Mouse (Mus musculus): Measurements from ENCODE around the gene Oca2. TPM values are rescaled to one million over a fixed set of nuclear protein-coding genes. Genes with fewer than 3 reads are reported as not detected.

Oca2 gene
- polyA plus RNA-seq, 1 experiment from 2014 or later = 0.05 TPM

- H3K27ac ChIP-seq (ENCODE audit: low read depth) = no peak overlapping the region
- H3K27me3 ChIP-seq (replicated peaks; ENCODE audit: control insufficient read depth, insufficient read depth, low read length) = no peaks in the 10 kb centered on the region
- no peak overlapping the region for H3K4me2 ChIP-seq (ENCODE audit: low read length)
- H3K4me3 ChIP-seq (ENCODE audit: low read depth, low read length) = no peak overlapping the region
- H3K36me3 ChIP-seq (ENCODE audit: control insufficient read depth, insufficient read depth, low read length) = no peaks in the 10 kb centered on the region
- 52% methylated on average over 4 of the region's 4 CpGs for WGBS
- no peaks in the 10 kb centered on the region for H3K9me3 ChIP-seq (ENCODE audit: control insufficient read depth, low read length)
- DNase-seq (ENCODE audit: low spot score) (no peak), ATAC-seq (replicated peaks; ENCODE audit: low FRiP score, low TSS enrichment, low read depth) (no peak)
- H3K4me1 ChIP-seq (replicated peaks; ENCODE audit: control insufficient read depth, insufficient read depth, low read length) = no peaks in the 10 kb centered on the region
- H3K9ac ChIP-seq (ENCODE audit: low read length) = no peak overlapping the region
Measured at GRCm38 (mm10) chr7:56327738-56328137, 88.2 kb downstream of the Oca2 start.

DNA sequence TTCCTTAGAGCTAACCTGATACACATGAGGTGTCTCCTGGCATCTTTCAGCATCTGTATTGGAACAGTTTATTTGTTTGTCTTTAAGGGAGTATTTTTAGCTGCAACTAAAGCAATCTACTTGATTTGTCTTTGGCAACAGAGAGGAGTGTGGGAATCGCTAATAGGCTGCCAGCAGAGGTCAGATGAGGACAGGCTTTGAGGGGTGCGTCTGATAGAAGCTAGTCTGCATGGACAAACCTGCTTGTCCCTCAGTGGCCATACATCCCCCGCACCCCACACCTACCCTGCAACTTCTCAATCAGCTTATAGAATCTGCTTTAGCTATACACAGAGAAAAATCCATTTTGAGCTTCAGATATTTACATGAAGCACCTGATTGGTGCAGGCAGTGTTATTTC is 109.0 kb downstream of the Oca2 start:
- Histone ChIP-seq H3K36me3 (ENCODE audit: control insufficient read depth, insufficient read depth, low read length) (no peaks in the 10 kb centered on the region), H3K27me3 (replicated peaks; ENCODE audit: control insufficient read depth, insufficient read depth, low read length) (no peaks in the 10 kb centered on the region), H3K9me3 (ENCODE audit: control insufficient read depth, low read length) (no peaks in the 10 kb centered on the region), H3K9ac (ENCODE audit: low read length) (no peak overlapping the region), H3K27ac (ENCODE audit: low read depth) (no peak overlapping the region), H3K4me1 (replicated peaks; ENCODE audit: control insufficient read depth, insufficient read depth, low read length) (no peaks in the 10 kb centered on the region), H3K4me3 (ENCODE audit: low read depth, low read length) (no peak overlapping the region), H3K4me2 (ENCODE audit: low read length) (no peak overlapping the region)
- WGBS = 48% methylated on average over 3 of the region's 3 CpGs
- ATAC-seq (replicated peaks; ENCODE audit: low FRiP score, low TSS enrichment, low read depth) (no peak), DNase-seq (ENCODE audit: low spot score) (no peak)

- no peak for ATAC-seq (replicated peaks; ENCODE audit: low FRiP score, low TSS enrichment, low read depth)
Measured at GRCm38 (mm10) chr7:56356658-56357342, 117.2 kb downstream of the Oca2 start.

DNA sequence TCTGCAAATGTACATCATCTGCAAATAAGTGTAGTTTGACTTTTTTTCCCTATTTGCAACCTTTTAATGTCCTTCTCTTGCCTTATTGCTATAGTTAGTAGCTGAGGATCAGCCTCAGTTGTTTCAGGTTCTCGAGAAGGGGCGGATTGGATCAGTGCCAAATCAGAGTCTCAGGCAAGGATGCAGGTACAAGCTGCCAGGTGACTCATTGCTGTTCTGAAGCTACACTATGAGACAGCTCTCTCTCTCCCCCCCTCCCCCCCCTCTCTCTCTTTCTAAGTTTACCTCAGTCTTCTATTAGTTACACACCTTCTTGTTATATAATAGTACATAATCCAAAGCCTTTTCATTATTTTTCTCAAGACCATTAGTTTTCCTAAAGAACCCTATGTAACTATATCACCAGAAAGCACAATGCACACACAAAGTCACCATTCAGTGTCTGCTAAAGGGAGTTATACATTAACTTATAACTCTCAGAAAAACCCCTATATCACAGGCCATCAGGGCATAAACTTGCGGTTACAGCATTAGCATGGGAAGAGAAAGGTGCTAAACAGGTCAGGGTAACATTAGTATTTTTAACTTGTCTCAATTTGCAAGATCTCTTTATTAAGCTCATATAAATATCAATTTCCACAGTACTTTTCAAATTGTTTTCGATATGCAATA is 142.3 kb downstream of the Oca2 start:
- no peak overlapping the region for H3K4me2 ChIP-seq (ENCODE audit: low read length)
- peak; percentile 60; the same call in 1 of the 2 replicates for ATAC-seq (replicated peaks; ENCODE audit: low FRiP score, low TSS enrichment, low read depth)
- H3K9me3 ChIP-seq (ENCODE audit: control insufficient read depth, low read length) = no peaks in the 10 kb centered on the region
- no peaks in the 10 kb centered on the region for H3K4me1 ChIP-seq (replicated peaks; ENCODE audit: control insufficient read depth, insufficient read depth, low read length)
- H3K36me3 ChIP-seq (ENCODE audit: control insufficient read depth, insufficient read depth, low read length) = no peaks in the 10 kb centered on the region
- 82% methylated on average over 4 of the region's 4 CpGs for WGBS
- no peak overlapping the region for H3K9ac ChIP-seq (ENCODE audit: low read length)
- DNase-seq (ENCODE audit: low spot score) = no peak
- H3K4me3 ChIP-seq (ENCODE audit: low read depth, low read length) = no peak overlapping the region
- no peak overlapping the region for H3K27ac ChIP-seq (ENCODE audit: low read depth)
- H3K27me3 ChIP-seq (replicated peaks; ENCODE audit: control insufficient read depth, insufficient read depth, low read length) = no peaks in the 10 kb centered on the region

More at GRCm38 (mm10) chr7:56356658-56357342, 117.2 kb downstream of the Oca2 start:
- no peak for DNase-seq (ENCODE audit: low spot score)
- no peaks in the 10 kb centered on the region for H3K36me3 ChIP-seq (ENCODE audit: control insufficient read depth, insufficient read depth, low read length)
- H3K27me3 ChIP-seq (replicated peaks; ENCODE audit: control insufficient read depth, insufficient read depth, low read length) = no peaks in the 10 kb centered on the region
- 63% methylated on average over 4 of the region's 4 CpGs for WGBS
- no peak overlapping the region for H3K27ac ChIP-seq (ENCODE audit: low read depth)
- H3K4me2 ChIP-seq (ENCODE audit: low read length) = no peak overlapping the region
- no peaks in the 10 kb centered on the region for H3K4me1 ChIP-seq (replicated peaks; ENCODE audit: control insufficient read depth, insufficient read depth, low read length)
- H3K9me3 ChIP-seq (ENCODE audit: control insufficient read depth, low read length) = no peaks in the 10 kb centered on the region
- H3K4me3 ChIP-seq (ENCODE audit: low read depth, low read length) = no peak overlapping the region
- H3K9ac ChIP-seq (ENCODE audit: low read length) = no peak overlapping the region

DNA sequence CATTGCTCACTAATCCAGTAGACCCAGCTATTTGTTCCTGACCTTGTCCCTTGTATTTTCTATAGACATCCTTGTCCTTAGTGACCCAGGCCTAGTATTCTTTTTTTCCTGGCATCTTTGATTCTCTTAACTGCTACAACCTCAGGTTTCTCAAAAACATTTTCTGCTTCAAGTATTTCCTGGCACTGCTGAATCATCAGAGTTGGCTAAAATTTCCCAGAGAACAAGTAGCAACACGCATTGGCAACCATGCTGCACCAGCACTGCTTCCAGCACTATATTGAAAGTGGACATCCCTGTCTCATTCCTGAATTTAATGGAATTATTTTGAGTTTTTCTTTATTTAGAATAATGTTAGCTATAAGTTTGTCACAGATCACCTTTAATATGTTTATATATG is 143.1 kb downstream of the Oca2 start:
- Histone ChIP-seq H3K4me1 (replicated peaks; ENCODE audit: control insufficient read depth, insufficient read depth, low read length) (no peaks in the 10 kb centered on the region), H3K9ac (ENCODE audit: low read length) (no peak overlapping the region), H3K27me3 (replicated peaks; ENCODE audit: control insufficient read depth, insufficient read depth, low read length) (no peaks in the 10 kb centered on the region), H3K4me2 (ENCODE audit: low read length) (no peak overlapping the region), H3K36me3 (ENCODE audit: control insufficient read depth, insufficient read depth, low read length) (no peaks in the 10 kb centered on the region), H3K9me3 (ENCODE audit: control insufficient read depth, low read length) (no peaks in the 10 kb centered on the region), H3K27ac (ENCODE audit: low read depth) (no peak overlapping the region), H3K4me3 (ENCODE audit: low read depth, low read length) (no peak overlapping the region)
- ATAC-seq (replicated peaks; ENCODE audit: low FRiP score, low TSS enrichment, low read depth) = no peak
- DNase-seq (ENCODE audit: low spot score) = no peak
- 87% methylated on average over 1 of the region's 1 CpGs for WGBS

DNA sequence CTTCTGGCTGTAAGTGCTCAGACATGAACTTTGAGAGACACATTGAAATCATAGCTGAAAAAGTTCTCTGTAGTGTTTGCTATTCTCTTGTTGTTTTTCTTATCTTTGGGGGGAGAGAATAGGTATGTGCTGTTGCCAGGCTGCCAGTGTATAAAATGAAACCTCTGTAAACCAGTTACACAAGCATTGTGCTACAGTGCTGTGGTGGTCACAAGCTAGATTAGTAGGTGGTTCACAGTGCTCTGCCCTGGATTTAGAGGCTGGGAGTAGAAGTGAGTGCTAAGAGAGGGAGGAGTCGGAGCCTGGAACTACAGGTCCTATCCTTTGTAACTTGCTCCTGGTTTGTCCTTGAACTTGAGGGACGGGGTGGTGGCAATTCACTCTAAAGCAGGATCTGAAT is 148.7 kb downstream of the Oca2 start:
- no peak for ATAC-seq (replicated peaks; ENCODE audit: low FRiP score, low TSS enrichment, low read depth)
- Histone ChIP-seq H3K4me3 (ENCODE audit: low read depth, low read length) (no peak overlapping the region), H3K4me1 (replicated peaks; ENCODE audit: control insufficient read depth, insufficient read depth, low read length) (no peaks in the 10 kb centered on the region), H3K9me3 (ENCODE audit: control insufficient read depth, low read length) (no peaks in the 10 kb centered on the region), H3K9ac (ENCODE audit: low read length) (no peak overlapping the region), H3K27ac (ENCODE audit: low read depth) (no peak overlapping the region), H3K4me2 (ENCODE audit: low read length) (no peak overlapping the region), H3K36me3 (ENCODE audit: control insufficient read depth, insufficient read depth, low read length) (no peaks in the 10 kb centered on the region), H3K27me3 (replicated peaks; ENCODE audit: control insufficient read depth, insufficient read depth, low read length) (no peaks in the 10 kb centered on the region)
- WGBS = 71% methylated on average over 2 of the region's 2 CpGs
- DNase-seq (ENCODE audit: low spot score) = no peak

- Histone ChIP-seq H3K4me2 (ENCODE audit: low read length) (no peak overlapping the region), H3K27me3 (replicated peaks; ENCODE audit: control insufficient read depth, insufficient read depth, low read length) (no peaks in the 10 kb centered on the region), H3K36me3 (ENCODE audit: control insufficient read depth, insufficient read depth, low read length) (no peaks in the 10 kb centered on the region), H3K27ac (ENCODE audit: low read depth) (no peak overlapping the region), H3K4me1 (replicated peaks; ENCODE audit: control insufficient read depth, insufficient read depth, low read length) (no peaks in the 10 kb centered on the region), H3K4me3 (ENCODE audit: low read depth, low read length) (no peak overlapping the region), H3K9me3 (ENCODE audit: control insufficient read depth, low read length) (no peaks in the 10 kb centered on the region), H3K9ac (ENCODE audit: low read length) (no peak overlapping the region)
- ATAC-seq (replicated peaks; ENCODE audit: low FRiP score, low TSS enrichment, low read depth) = no peak
- DNase-seq (ENCODE audit: low spot score) = no peak
- 64% methylated on average over 6 of the region's 6 CpGs for WGBS
Measured at GRCm38 (mm10) chr7:56418182-56418836, 178.7 kb downstream of the Oca2 start.

GRCm38 (mm10) chr7:56419253-56419844 is 179.8 kb downstream of the Oca2 start:
- Histone ChIP-seq H3K4me1 (replicated peaks; ENCODE audit: control insufficient read depth, insufficient read depth, low read length) (no peaks in the 10 kb centered on the region), H3K9ac (ENCODE audit: low read length) (no peak overlapping the region), H3K9me3 (ENCODE audit: control insufficient read depth, low read length) (no peaks in the 10 kb centered on the region), H3K27me3 (replicated peaks; ENCODE audit: control insufficient read depth, insufficient read depth, low read length) (no peaks in the 10 kb centered on the region), H3K36me3 (ENCODE audit: control insufficient read depth, insufficient read depth, low read length) (no peaks in the 10 kb centered on the region), H3K4me2 (ENCODE audit: low read length) (no peak overlapping the region), H3K27ac (ENCODE audit: low read depth) (no peak overlapping the region), H3K4me3 (ENCODE audit: low read depth, low read length) (no peak overlapping the region)
- ATAC-seq (replicated peaks; ENCODE audit: low FRiP score, low TSS enrichment, low read depth) = no peak
- no peak for DNase-seq (ENCODE audit: low spot score)
- 25% methylated on average over 5 of the region's 5 CpGs for WGBS

Data from intestine, embryonic 14.5 days (tissue).